Mouse (Mus musculus) lung, embryonic 14.5 days (tissue): ENCODE data around the gene Rabgap1l. TPM values are rescaled to one million over a fixed set of nuclear protein-coding genes. Genes with fewer than 3 reads are reported as not detected.
A peak's percentile ranks its signal among the peaks of the same experiment; 100 is the strongest.

Experiments used
- ATAC-seq: fragments of 200-750 bp; cut with Nextera tagmentation; 2 replicates; pipeline ENCODE4 v1.8.0; 2017; ENCODE audit warnings: mild to moderate bottlenecking, moderate TSS enrichment, moderate library complexity; ENCODE audit not compliant: insufficient read depth
- DNase-seq: peaks from one replicate; pipeline ENCODE4 v3.0.0-alpha.2; 2015
- H3K27ac ChIP-seq: fragments of 300-500 bp; sonication (generic); 2 replicates; pipeline ENCODE4 v1.5.1; 2014; ENCODE audit warnings: low read depth, mild to moderate bottlenecking, moderate library complexity
- H3K27me3 ChIP-seq: fragments of 300-500 bp; sonication (generic); 2 replicates; pipeline ENCODE4 v1.6.1; 2014; ENCODE audit warnings: low read length, control low read depth; ENCODE audit not compliant: insufficient read depth
- H3K36me3 ChIP-seq: fragments of 300-500 bp; sonication (generic); 2 replicates; pipeline ENCODE4 v1.6.1; 2014; ENCODE audit warnings: control low read depth; ENCODE audit not compliant: insufficient read depth
- H3K4me1 ChIP-seq: fragments of 300-500 bp; sonication (generic); 2 replicates; pipeline ENCODE4 v1.6.1; 2014; ENCODE audit warnings: antibody characterized with exemption, control low read depth; ENCODE audit not compliant: insufficient read depth
- H3K4me2 ChIP-seq: fragments of 300-500 bp; sonication (generic); 2 replicates; pipeline ENCODE4 v1.6.1; 2014; ENCODE audit warnings: mild to moderate bottlenecking
- H3K4me3 ChIP-seq: fragments of 300-500 bp; sonication (generic); 2 replicates; pipeline ENCODE4 v1.5.1; 2014; ENCODE audit warnings: low read depth, low read length
- H3K9ac ChIP-seq: fragments of 300-500 bp; sonication (generic); 2 replicates; pipeline ENCODE4 v1.6.1; 2014
- H3K9me3 ChIP-seq: fragments of 300-500 bp; sonication (generic); 2 replicates; pipeline ENCODE4 v1.6.1; 2016; ENCODE audit warnings: low read depth, low read length, control low read depth
- CTCF ChIP-seq: IDR thresholded peaks from 2 replicates; pipeline ENCODE4 v1.5.1; 2016; ENCODE audit warnings: antibody characterized with exemption, low read depth
- WGBS: fragments of 180-500 bp; shearing (Covaris S2); extraction: QIAGEN DNeasy Blood & Tissue Kit; methylation state at CpG from one replicate; pipeline ENCODE4 v1.1.7; 2014; 5-methylcytosine and 5-hydroxymethylcytosine counted together
- polyA plus RNA-seq: library from polyadenylated mRNA; unstranded; fragments of >200 nt; fragmentation: Nextera tagmentation; extraction: Ambion mirVana; gene quantifications from 2 replicates; pipeline ENCODE4 v1.2.1, GENCODE M21; 2014

Rabgap1l gene
- polyA plus RNA-seq, 1 experiment from 2014 or later = 19.3 TPM

GRCm38 (mm10) chr1:160227196-160227595 lies 565.8 kb downstream of the Rabgap1l start:
- no peak overlapping the region for H3K4me3 ChIP-seq
- DNase-seq (no peak), ATAC-seq (no peak)
- no peaks in the 10 kb centered on the region for H3K36me3 ChIP-seq
- no peaks in the 10 kb centered on the region for H3K9me3 ChIP-seq
- no peaks in the 10 kb centered on the region for H3K4me1 ChIP-seq
- H3K27me3 ChIP-seq = no peaks in the 10 kb centered on the region
- H3K4me2 ChIP-seq = no peak overlapping the region
- no peak overlapping the region for H3K27ac ChIP-seq
- no peak overlapping the region for H3K9ac ChIP-seq
- WGBS = 85% methylated on average over 4 of the region's 4 CpGs
- no peak for TF ChIP-seq CTCF

- no peak overlapping the region for H3K4me3 ChIP-seq
- H3K27me3 ChIP-seq = no peaks in the 10 kb centered on the region
- H3K4me1 ChIP-seq = no peaks in the 10 kb centered on the region
- DNase-seq (no peak), ATAC-seq (no peak)
- H3K36me3 ChIP-seq = no peaks in the 10 kb centered on the region
- WGBS = 73% methylated on average over 2 of the region's 2 CpGs
- H3K27ac ChIP-seq = no peak overlapping the region
- H3K9ac ChIP-seq = no peak overlapping the region
- no peak overlapping the region for H3K4me2 ChIP-seq
- no peaks in the 10 kb centered on the region for H3K9me3 ChIP-seq
- TF ChIP-seq CTCF = no peak
Measured at GRCm38 (mm10) chr1:160224093-160224492, 568.9 kb downstream of the Rabgap1l start.

GRCm38 (mm10) chr1:160217898-160218297 lies 575.1 kb downstream of the Rabgap1l start:
- H3K27me3 ChIP-seq = no peaks in the 10 kb centered on the region
- no peak overlapping the region for H3K27ac ChIP-seq
- no peak overlapping the region for H3K4me2 ChIP-seq
- no peaks in the 10 kb centered on the region for H3K9me3 ChIP-seq
- DNase-seq (no peak), ATAC-seq (no peak)
- TF ChIP-seq CTCF = no peak
- WGBS = 74% methylated on average over 3 of the region's 3 CpGs
- no peak overlapping the region for H3K4me3 ChIP-seq
- no peak overlapping the region for H3K9ac ChIP-seq
- H3K36me3 ChIP-seq = no peaks in the 10 kb centered on the region
- 0 out of 2 replicates have a peak, but pooled peaks cover 3% of the 10 kb centered on the region for H3K4me1 ChIP-seq

- ATAC-seq (no peak), DNase-seq (no peak)
- H3K4me1 ChIP-seq = peaks cover 9% of the 10 kb centered on the region
- 87% methylated on average over 7 of the region's 7 CpGs for WGBS
- no peak for TF ChIP-seq CTCF
- H3K9ac ChIP-seq = no peak overlapping the region
- peak overlapping the region; percentile 84 for H3K4me2 ChIP-seq
- H3K27me3 ChIP-seq = no peaks in the 10 kb centered on the region
- H3K9me3 ChIP-seq = no peaks in the 10 kb centered on the region
- H3K36me3 ChIP-seq = 0 out of 2 replicates have a peak, but pooled peaks cover 2% of the 10 kb centered on the region
- H3K27ac ChIP-seq = no peak overlapping the region
- no peak overlapping the region for H3K4me3 ChIP-seq
Measured at GRCm38 (mm10) chr1:160214171-160214570, 578.8 kb downstream of the Rabgap1l start.

- peak; percentile 99 for DNase-seq
- under 1% methylated on average over 72 of the region's 76 CpGs for WGBS
- no peaks in the 10 kb centered on the region for H3K27me3 ChIP-seq
- H3K9me3 ChIP-seq = no peaks in the 10 kb centered on the region
- TF ChIP-seq CTCF = peak; percentile 78
- ATAC-seq = peak; percentile 98
- peaks cover 4% of the 10 kb centered on the region; the same call in 1 of the 2 replicates for H3K36me3 ChIP-seq
- peak within 1 kb of the TSS; percentile 92 for H3K9ac ChIP-seq
- peaks cover 9% of the 10 kb centered on the region for H3K4me1 ChIP-seq
- H3K4me2 ChIP-seq = peak within 1 kb of the TSS; percentile 84
- H3K27ac ChIP-seq = peak within 1 kb of the TSS; percentile 99
- peak within 1 kb of the TSS; percentile 91 for H3K4me3 ChIP-seq
Measured at GRCm38 (mm10) chr1:160212703-160213669, 580.0 kb downstream of the Rabgap1l start, which contains the start of gene Cacybp. Gene Cacybp (minus strand): TSS chr1:160212875.

- Histone ChIP-seq H3K4me3 (peak overlapping the region; percentile 91), H3K9ac (peak overlapping the region; percentile 92), H3K27ac (peak overlapping the region; percentile 99), H3K27me3 (no peaks in the 10 kb centered on the region), H3K4me2 (peak overlapping the region; percentile 68), H3K36me3 (peaks cover 11% of the 10 kb centered on the region), H3K9me3 (no peaks in the 10 kb centered on the region), H3K4me1 (peaks cover 9% of the 10 kb centered on the region)
- peak; percentile 3 for ATAC-seq
- no peak for TF ChIP-seq CTCF
- DNase-seq = peak; percentile 59
- under 1% methylated on average over 45 of the region's 45 CpGs for WGBS
Measured at GRCm38 (mm10) chr1:160212123-160212691, 580.8 kb downstream of the Rabgap1l start.

GRCm38 (mm10) chr1:160211597-160212122 lies 581.4 kb downstream of the Rabgap1l start:
- Histone ChIP-seq H3K36me3 (peaks cover 17% of the 10 kb centered on the region), H3K9me3 (no peaks in the 10 kb centered on the region), H3K4me3 (peak overlapping the region; percentile 91), H3K4me2 (peak overlapping the region; percentile 68), H3K27ac (peak overlapping the region; percentile 99), H3K9ac (peak overlapping the region; percentile 92), H3K4me1 (peaks cover 9% of the 10 kb centered on the region), H3K27me3 (no peaks in the 10 kb centered on the region)
- no peak for TF ChIP-seq CTCF
- under 1% methylated on average over 8 of the region's 8 CpGs for WGBS
- ATAC-seq (no peak), DNase-seq (peak; percentile 19)
